Mouse (Mus musculus) adrenal gland, postnatal 25 days (tissue): Measurements from ENCODE around the gene Otogl. TPM values are rescaled to one million over a fixed set of nuclear protein-coding genes. Genes with fewer than 3 reads are reported as not detected.

Experiments
- DNase-seq: peaks from one replicate; pipeline ENCODE4 v3.0.0; 2021; ENCODE audit warnings: mixed read lengths
- long read RNA-seq: library from polyadenylated mRNA; stranded (forward); transcript quantifications from one replicate; pipeline ENCODE4 v2.0.0, GENCODE M21; 2021
- total RNA-seq: library from RNA; stranded (reverse); gene quantifications from 2 replicates; pipeline ENCODE4 v1.2.3, GENCODE M21; 2021

Otogl gene
- 0.21 and 0.33 TPM in 2 replicates for total RNA-seq
- long read RNA-seq: 0 reads

DNA sequence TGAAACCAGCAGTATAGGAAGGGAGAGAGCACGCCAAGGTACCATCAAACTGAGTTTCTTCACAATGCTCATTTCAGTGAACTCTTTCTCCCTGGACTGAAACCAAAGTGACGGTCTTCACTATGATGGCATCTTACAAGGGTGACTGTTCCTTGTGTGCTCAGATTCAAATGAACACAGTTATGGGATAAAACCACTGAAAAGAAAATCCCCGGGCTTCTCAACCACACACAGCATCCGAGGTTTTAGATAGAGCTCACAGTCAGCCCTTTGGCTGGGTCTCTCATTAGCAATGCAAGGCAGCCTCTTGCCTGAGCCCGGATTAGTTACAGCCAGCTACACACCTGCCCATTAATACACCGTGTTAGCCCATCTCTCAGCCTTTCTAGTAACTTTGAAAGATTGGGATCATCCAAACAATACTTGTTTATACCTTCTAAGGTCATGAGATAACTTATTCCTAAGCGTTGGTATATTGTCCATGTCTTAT, at the start of gene Otogl:
Gene Otogl (minus strand): TSS at position 51 of the 490 bp plus-strand sequence.
- no peak for DNase-seq

DNA sequence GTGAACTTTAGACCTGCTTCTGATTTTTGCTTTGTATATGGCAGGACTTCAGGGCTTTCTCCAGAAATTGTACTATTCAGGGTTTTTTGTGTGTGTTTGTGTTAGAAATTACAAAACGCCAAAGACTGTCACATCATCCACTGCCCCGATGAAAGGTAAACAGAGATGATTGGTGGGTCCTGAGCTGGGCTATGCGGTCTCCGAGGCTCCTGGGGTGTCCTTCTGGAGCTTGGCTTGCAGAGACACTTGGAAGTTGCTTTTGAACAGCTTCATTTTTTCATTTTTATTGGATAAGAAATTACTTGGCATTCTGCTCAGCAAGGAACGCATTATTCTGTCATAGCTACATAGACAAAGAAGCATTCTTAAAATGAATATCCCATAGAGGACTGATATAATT, 44.7 kb upstream of the Otogl start:
- DNase-seq: no peak

DNA sequence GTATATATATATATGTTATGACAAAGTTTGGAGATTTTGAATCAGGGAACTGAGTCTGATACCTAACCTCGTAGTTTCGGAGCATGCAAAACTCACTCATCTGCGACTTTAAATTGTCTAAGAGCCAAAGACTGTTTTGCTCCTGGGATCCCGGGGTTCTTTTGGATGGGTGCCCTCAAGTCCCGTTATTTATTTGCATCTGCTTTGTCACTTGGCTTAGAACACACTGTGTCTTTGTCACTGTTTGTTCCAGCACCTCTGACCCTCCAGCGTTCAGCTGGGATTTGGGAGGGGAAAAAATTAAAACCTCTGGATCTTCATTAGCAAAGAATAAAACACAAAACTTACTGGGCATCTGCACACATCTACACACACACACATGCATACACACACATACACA, 42.5 kb upstream of the Otogl start:
- no peak for DNase-seq

DNA sequence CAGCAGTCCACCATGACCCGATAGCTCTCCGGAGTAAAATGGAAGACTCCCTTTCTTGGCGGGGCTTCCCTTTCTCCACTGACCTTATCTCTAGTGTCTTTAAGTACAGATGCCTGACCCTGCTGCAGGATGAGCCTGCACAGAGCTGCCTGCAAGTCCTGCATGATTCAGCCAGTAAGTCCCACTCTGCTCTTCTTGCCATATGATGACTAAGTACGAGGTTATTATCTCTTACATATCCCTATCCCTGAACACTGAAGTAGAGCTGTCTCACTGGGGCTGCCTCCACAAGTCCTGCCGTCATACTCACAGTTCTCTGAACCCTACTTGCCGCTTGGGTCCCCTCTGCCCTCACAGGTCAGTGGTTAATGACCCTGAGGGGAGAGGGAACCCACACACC, 39.7 kb upstream of the Otogl start:
- DNase-seq: no peak

- DNase-seq: no peak
Measured at GRCm38 (mm10) chr10:107949945-107950344, 38.0 kb upstream of the Otogl start.

- no peak for DNase-seq
Measured at GRCm38 (mm10) chr10:107948647-107949046, 36.7 kb upstream of the Otogl start.

- no peak for DNase-seq
Measured at GRCm38 (mm10) chr10:107948038-107948437, 36.1 kb upstream of the Otogl start.

- DNase-seq: no peak
Measured at GRCm38 (mm10) chr10:107946348-107946747, 34.4 kb upstream of the Otogl start.

GRCm38 (mm10) chr10:107943859-107944258, 31.9 kb upstream of the Otogl start:
- no peak for DNase-seq

DNA sequence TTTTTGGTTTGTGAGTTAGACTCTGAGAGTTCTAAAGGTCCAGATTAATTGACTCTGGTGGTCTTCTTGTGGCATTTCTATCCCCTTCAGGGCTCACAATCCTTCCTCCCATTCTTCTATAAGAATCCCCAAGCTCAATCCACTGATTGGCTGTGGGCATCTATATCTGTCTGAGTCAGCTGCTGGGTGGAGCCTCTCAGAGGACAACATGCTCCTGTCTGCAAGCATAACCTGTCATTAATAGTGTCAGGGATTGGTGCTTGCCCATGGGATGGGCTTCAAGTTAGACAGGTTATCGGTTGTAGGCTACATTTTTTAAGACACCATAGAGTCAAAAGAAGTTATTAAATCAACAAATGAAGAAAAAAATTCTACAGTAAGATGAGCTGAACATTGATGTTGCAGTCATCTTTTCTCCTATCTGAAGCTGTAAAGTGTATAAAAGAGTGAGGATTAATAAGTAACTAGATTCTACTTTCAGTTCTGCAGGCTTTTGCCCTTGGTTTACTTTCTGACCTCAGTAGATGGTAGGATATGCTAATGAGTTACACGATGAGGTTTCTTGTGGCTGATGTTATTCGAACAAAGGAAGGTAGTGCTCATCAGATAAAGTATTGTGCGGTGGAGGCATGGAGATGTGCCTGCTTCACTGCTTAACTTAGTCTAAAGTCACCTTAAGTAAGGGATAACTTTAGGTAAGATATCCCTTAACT, 29.4 kb upstream of the Otogl start:
- no peak for DNase-seq

- DNase-seq: no peak
Measured at GRCm38 (mm10) chr10:107940302-107940701, 28.4 kb upstream of the Otogl start.

GRCm38 (mm10) chr10:107939821-107940220, 27.9 kb upstream of the Otogl start:
- no peak for DNase-seq

DNA sequence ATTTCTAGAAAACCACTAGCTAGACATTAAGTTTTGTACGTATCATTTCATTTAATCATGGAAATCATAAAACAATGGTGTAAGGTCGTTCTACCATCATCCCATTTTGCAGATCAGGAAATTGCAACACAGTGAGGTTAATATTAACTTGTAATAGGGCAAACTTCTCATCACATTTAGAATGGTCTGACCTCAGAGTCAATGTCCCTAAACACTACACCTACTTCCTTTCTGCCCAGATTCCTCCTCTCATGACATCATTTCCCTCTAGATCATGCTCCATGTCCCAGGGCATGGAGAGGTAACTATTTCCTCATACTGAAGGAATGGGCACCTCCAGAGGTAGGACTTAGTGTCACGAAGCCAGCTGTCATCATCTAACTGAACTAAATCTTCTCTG, 22.1 kb upstream of the Otogl start:
- no peak for DNase-seq

DNA sequence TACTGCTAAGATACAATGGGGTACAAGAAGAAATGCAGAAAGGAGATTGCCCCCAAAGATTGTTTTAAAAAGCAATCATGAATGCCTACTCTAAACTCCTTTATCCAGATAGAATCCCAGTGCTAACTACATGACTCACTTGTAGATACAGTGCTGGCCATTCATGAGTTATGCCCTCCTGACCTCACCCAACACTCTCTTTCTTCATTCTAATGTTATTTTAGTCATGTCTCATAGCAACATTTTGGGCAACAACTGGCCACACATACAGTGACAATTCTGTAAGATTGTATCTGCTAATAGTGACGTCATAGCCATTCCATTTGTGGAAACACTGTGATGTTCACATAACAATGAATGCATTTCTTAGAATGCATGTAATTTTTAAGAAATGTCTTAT, 21.6 kb upstream of the Otogl start:
- DNase-seq: no peak

- DNase-seq: no peak
Measured at GRCm38 (mm10) chr10:107931833-107932828, 20.2 kb upstream of the Otogl start.

- no peak for DNase-seq
Measured at GRCm38 (mm10) chr10:107930471-107931021, 18.6 kb upstream of the Otogl start.

DNA sequence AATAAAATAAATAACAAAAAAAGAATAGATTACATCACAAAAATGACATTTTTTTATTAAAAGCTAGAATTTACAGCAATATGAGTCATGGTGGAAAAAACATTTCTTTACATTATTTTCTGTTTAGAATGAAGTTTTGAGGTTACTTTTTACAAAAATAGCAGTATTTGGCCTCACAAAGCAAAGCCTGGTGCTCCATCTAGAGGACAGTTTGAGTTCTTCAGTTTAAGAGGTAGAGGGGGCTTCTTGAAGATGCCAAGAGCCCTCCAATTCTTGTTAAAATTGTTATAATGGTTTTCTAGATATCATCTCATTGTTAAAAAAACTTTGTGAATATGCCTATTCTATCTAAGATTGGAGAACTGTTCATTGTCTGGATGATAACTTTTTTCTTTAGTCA, 13.4 kb upstream of the Otogl start:
- DNase-seq: no peak

GRCm38 (mm10) chr10:107923860-107924259, 11.9 kb upstream of the Otogl start:
- no peak for DNase-seq

DNA sequence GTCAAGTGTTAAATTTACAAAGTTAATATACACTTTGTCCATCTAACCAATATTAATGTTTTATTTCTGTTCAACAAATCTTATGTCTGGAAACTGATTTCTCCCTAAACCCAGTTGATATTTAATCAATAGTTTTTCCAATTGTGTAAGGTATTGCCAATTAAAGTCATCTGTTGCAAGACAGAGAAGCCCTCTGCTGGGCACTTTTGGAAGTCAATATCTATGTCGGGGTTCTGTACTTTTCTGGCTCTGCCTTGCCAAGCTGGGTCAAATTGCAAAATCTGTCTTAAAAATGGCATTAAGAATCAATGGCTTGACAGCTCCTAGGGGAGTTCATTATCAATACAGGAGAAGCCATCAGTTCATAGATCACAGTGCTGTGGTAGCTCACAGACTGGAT, 10.8 kb upstream of the Otogl start:
- DNase-seq: no peak

GRCm38 (mm10) chr10:107921549-107921948, 9.6 kb upstream of the Otogl start:
- peak; percentile 93 for DNase-seq

DNA sequence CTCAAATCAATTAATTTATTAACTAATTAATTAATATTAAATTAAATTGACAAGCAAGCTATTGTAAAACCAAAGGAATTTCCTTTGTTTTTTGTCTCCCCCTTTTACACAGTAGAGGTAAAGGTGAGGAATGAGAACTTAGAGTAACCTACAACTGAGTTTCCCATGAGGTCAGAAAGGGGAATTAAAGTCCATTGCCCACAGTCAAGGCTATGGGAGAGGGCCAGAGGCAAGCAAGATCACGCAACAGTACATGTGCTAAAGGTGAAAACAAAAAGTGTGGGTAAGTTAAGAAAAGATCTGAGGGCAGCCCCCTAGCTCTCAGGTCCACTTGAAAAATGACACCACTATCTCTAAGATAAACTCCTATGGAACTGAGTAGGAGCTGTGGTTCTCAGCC, 9.2 kb upstream of the Otogl start:
- DNase-seq: no peak

DNA sequence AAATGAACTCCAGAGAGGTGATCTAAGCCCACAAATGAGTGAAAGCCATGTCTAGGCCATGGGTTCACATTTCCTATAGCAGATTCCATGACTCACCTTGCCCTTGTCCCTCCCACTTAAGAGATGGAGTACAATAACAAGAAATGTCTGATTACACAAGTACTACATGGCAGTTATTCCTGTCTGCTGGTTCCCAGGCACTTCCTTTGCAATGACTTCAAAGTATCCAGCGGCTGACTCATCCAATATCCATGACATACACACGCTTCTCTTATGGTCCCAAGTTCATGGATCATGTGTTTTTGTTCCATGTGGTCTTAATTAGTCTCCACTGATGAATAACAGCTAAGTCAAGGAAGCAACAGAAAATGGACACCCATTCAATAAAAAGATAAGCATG, 1.1 kb upstream of the Otogl start:
- DNase-seq: no peak

GRCm38 (mm10) chr10:107906453-107906852, 5.5 kb downstream of the Otogl start:
- no peak for DNase-seq
